Mouse (Mus musculus) liver, adult 2 months (tissue): ENCODE data around the gene Zscan26.
A peak's percentile ranks its signal among the peaks of the same experiment; 100 is the strongest.

Source experiments
- CTCF ChIP-seq: fragments of 200-500 bp; IDR thresholded peaks from 2 replicates; pipeline ENCODE4 v1.5.1; 2011; ENCODE audit warnings: low read depth, low read length, control low read depth
- POLR2A ChIP-seq: fragments of 200-500 bp; IDR thresholded peaks from 2 replicates; pipeline ENCODE4 v1.6.1; 2011; ENCODE audit warnings: low read length, control low read depth; ENCODE audit not compliant: insufficient read depth; ENCODE audit errors: extremely low read depth

GRCm38 (mm10) chr13:21440503-21441206, 12.9 kb downstream of the Zscan26 start, which contains the start of gene Pgbd1:
- TF ChIP-seq CTCF: peak; percentile 63
- no peak for TF ChIP-seq POLR2A
